Mouse (Mus musculus) forebrain, embryonic 11.5 days (tissue): Measurements from ENCODE around the gene Gm43517. TPM values are rescaled to one million over a fixed set of nuclear protein-coding genes. Genes with fewer than 3 reads are reported as not detected.

Experiments
- ATAC-seq: fragments of 200-750 bp; cut with Nextera tagmentation; replicated peaks from 2 replicates; pipeline ENCODE4 v1.8.0; 2017; ENCODE audit warnings: moderate TSS enrichment; ENCODE audit not compliant: low FRiP score
- DNase-seq: peaks from one replicate; pipeline ENCODE4 v3.0.0-alpha.2; 2017; ENCODE audit warnings: low spot score
- H3K27ac ChIP-seq: fragments of 300-500 bp; sonication (generic); 2 replicates; pipeline ENCODE4 v1.5.1; 2014; ENCODE audit warnings: low read depth, low read length
- H3K27me3 ChIP-seq: fragments of 300-500 bp; sonication (generic); 2 replicates; pipeline ENCODE4 v1.6.1; 2014; ENCODE audit warnings: mild to moderate bottlenecking, low read length, mixed read lengths; ENCODE audit not compliant: control insufficient read depth, insufficient read depth
- H3K36me3 ChIP-seq: fragments of 300-500 bp; sonication (generic); 2 replicates; pipeline ENCODE4 v1.6.1; 2014; ENCODE audit warnings: mild to moderate bottlenecking, low read length, moderate library complexity, mixed read lengths; ENCODE audit not compliant: control insufficient read depth, insufficient read depth
- H3K4me1 ChIP-seq: fragments of 300-500 bp; sonication (generic); replicated peaks from 2 replicates; pipeline ENCODE4 v1.6.1; 2014; ENCODE audit warnings: low read length, mixed read lengths; ENCODE audit not compliant: control insufficient read depth, insufficient read depth
- H3K4me2 ChIP-seq: fragments of 300-500 bp; sonication (generic); 2 replicates; pipeline ENCODE4 v1.6.1; 2014; ENCODE audit warnings: low read depth, mild to moderate bottlenecking, low read length, moderate library complexity, mixed read lengths; ENCODE audit not compliant: severe bottlenecking
- H3K4me3 ChIP-seq: fragments of 300-500 bp; sonication (generic); 2 replicates; pipeline ENCODE4 v1.5.1; 2014; ENCODE audit warnings: low read depth, low read length
- H3K9ac ChIP-seq: fragments of 300-500 bp; sonication (generic); 2 replicates; pipeline ENCODE4 v1.6.1; 2014; ENCODE audit warnings: low read length
- H3K9me3 ChIP-seq: fragments of 300-500 bp; sonication (generic); 2 replicates; pipeline ENCODE4 v1.6.1; 2016; ENCODE audit warnings: low read length, mixed read lengths; ENCODE audit not compliant: control insufficient read depth
- WGBS: fragments of 180-500 bp; shearing (Covaris S2); extraction: QIAGEN DNeasy Blood & Tissue Kit; methylation state at CpG from one replicate; pipeline ENCODE4 v1.1.7; 2014; 5-methylcytosine and 5-hydroxymethylcytosine counted together
- polyA plus RNA-seq: library from polyadenylated mRNA; unstranded; fragments of >200 nt; fragmentation: Nextera tagmentation; extraction: Ambion mirVana; gene quantifications from 2 replicates; pipeline ENCODE4 v1.2.1, GENCODE M21; 2014

Gene Gm43517
- polyA plus RNA-seq, 1 experiment from 2014 or later: 1.4 TPM

DNA sequence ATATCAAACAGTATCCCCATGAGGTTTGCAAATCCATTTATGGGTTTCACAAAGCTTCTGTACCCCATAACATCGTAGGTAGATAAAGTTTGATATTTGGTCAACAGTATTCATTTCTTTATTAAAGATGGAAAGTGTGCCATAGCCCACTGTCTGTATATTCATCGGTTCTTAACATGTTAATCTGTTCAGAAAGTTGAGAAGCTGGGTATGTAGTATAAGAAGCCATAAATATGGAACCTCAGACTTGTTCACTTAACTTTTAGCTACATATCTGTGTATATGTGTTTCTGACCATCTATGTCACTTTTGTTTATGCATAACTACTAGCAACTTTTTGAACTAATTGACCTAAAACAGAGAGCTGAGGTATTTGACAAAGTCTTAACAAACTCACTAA lies 11.0 kb downstream of the Gm43517 start:
- 13% methylated on average over 2 of the region's 2 CpGs for WGBS
- H3K4me1 ChIP-seq: peaks cover 2% of the 10 kb centered on the region; the same call in 1 of the 2 replicates
- H3K9ac ChIP-seq: no peak overlapping the region; the same call in 1 of the 2 replicates
- peak overlapping the region; percentile 24; the same call in 1 of the 2 replicates for H3K4me2 ChIP-seq
- no peak for ATAC-seq
- H3K27ac ChIP-seq: no peak overlapping the region
- H3K9me3 ChIP-seq: no peaks in the 10 kb centered on the region
- peak overlapping the region; percentile 10; the same call in 1 of the 2 replicates for H3K4me3 ChIP-seq
- H3K36me3 ChIP-seq: no peaks in the 10 kb centered on the region
- no peak for DNase-seq
- H3K27me3 ChIP-seq: peaks cover 10% of the 10 kb centered on the region; the same call in 1 of the 2 replicates

GRCm38 (mm10) chr12:49396776-49397175 lies 11.8 kb downstream of the Gm43517 start:
- DNase-seq: no peak
- Histone ChIP-seq H3K9me3 (no peaks in the 10 kb centered on the region), H3K27ac (peak overlapping the region; percentile 41; the same call in 1 of the 2 replicates), H3K36me3 (no peaks in the 10 kb centered on the region), H3K4me1 (peaks cover 2% of the 10 kb centered on the region; the same call in 1 of the 2 replicates), H3K9ac (peak overlapping the region; percentile 59), H3K27me3 (peaks cover 10% of the 10 kb centered on the region; the same call in 1 of the 2 replicates), H3K4me2 (peak overlapping the region; percentile 36; the same call in 1 of the 2 replicates), H3K4me3 (no peak overlapping the region)
- no peak for ATAC-seq
- WGBS: 54% methylated on average over 1 of the region's 1 CpGs

GRCm38 (mm10) chr12:49397443-49398162 lies 12.6 kb downstream of the Gm43517 start:
- peaks cover 7% of the 10 kb centered on the region; the same call in 1 of the 2 replicates for H3K27me3 ChIP-seq
- WGBS: 23% methylated on average over 4 of the region's 4 CpGs
- ATAC-seq (no peak), DNase-seq (no peak)
- H3K4me2 ChIP-seq: peak overlapping the region; percentile 37
- H3K4me3 ChIP-seq: peak overlapping the region; percentile 3; the same call in 1 of the 2 replicates
- H3K36me3 ChIP-seq: no peaks in the 10 kb centered on the region
- peak overlapping the region; percentile 52; the same call in 1 of the 2 replicates for H3K9ac ChIP-seq
- H3K27ac ChIP-seq: peak overlapping the region; percentile 84
- peaks cover 2% of the 10 kb centered on the region; the same call in 1 of the 2 replicates for H3K4me1 ChIP-seq
- H3K9me3 ChIP-seq: no peaks in the 10 kb centered on the region

DNA sequence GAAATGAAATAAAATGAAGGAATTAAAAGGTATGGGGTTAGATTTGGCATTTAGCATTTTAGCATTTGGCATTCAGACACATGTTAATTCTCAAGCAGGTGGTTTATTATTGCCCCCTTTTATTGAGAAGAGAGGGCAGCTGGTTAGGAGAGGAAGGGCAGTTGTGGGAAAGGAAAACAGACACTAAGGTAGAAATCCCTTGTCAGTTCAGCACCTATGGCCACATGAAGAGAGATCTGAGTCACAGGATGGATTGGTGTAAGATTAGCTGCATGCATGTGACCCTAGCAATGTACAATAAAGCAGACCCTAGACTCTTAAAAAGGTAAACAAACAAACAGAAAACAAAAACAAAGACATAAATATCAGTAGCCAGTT lies 13.2 kb downstream of the Gm43517 start:
- H3K36me3 ChIP-seq: no peaks in the 10 kb centered on the region
- H3K9ac ChIP-seq: peak overlapping the region; percentile 52
- H3K27me3 ChIP-seq: peaks cover 7% of the 10 kb centered on the region; the same call in 1 of the 2 replicates
- peak overlapping the region; percentile 84 for H3K27ac ChIP-seq
- DNase-seq (no peak), ATAC-seq (no peak)
- H3K4me3 ChIP-seq: no peak overlapping the region
- H3K4me1 ChIP-seq: peaks cover 2% of the 10 kb centered on the region; the same call in 1 of the 2 replicates
- H3K9me3 ChIP-seq: no peaks in the 10 kb centered on the region
- H3K4me2 ChIP-seq: peak overlapping the region; percentile 37; the same call in 1 of the 2 replicates

- Histone ChIP-seq H3K36me3 (no peaks in the 10 kb centered on the region), H3K4me1 (peaks cover 2% of the 10 kb centered on the region; the same call in 1 of the 2 replicates), H3K9me3 (no peaks in the 10 kb centered on the region), H3K4me3 (no peak overlapping the region), H3K27ac (peak overlapping the region; percentile 5; the same call in 1 of the 2 replicates), H3K27me3 (peaks cover 7% of the 10 kb centered on the region; the same call in 1 of the 2 replicates), H3K9ac (peak overlapping the region; percentile 48), H3K4me2 (0 out of 2 replicates have a peak overlapping the region, but pooled peaks have one; percentile 29)
- WGBS: 14% methylated on average over 3 of the region's 3 CpGs
- DNase-seq: no peak
- no peak for ATAC-seq
Observed at GRCm38 (mm10) chr12:49398636-49399035, 13.7 kb downstream of the Gm43517 start.

DNA sequence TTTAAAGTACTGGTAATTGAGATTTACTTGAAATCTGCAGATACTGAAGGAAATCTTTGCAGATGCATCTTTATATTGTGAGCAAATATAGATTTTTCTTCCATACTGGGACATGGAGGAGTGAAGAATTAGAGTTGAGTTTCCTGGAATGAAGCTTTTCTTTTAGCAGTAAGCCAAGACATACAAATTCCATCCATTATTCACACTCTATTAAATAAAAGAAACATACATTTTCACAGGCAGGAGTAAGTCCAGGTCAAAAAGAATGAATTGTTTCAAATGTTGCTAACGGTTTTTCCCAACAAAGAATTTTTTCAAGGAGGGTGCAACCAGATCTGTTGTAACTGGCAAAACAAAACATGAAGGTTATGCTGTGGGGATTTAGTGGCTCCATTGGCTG lies 14.6 kb downstream of the Gm43517 start:
- no peaks in the 10 kb centered on the region for H3K36me3 ChIP-seq
- peak overlapping the region; percentile 99 for H3K9ac ChIP-seq
- H3K4me3 ChIP-seq: peak overlapping the region; percentile 66
- peaks cover 7% of the 10 kb centered on the region; the same call in 1 of the 2 replicates for H3K27me3 ChIP-seq
- peak overlapping the region; percentile 93 for H3K4me2 ChIP-seq
- DNase-seq: no peak
- no peaks in the 10 kb centered on the region for H3K9me3 ChIP-seq
- H3K27ac ChIP-seq: peak overlapping the region; percentile 100
- peaks cover 2% of the 10 kb centered on the region; the same call in 1 of the 2 replicates for H3K4me1 ChIP-seq
- ATAC-seq: no peak
- 0% methylated on average over 1 of the region's 1 CpGs for WGBS

GRCm38 (mm10) chr12:49400036-49400852 lies 15.3 kb downstream of the Gm43517 start:
- Histone ChIP-seq H3K27ac (peak overlapping the region; percentile 100), H3K27me3 (peaks cover 7% of the 10 kb centered on the region; the same call in 1 of the 2 replicates), H3K4me1 (peaks cover 2% of the 10 kb centered on the region; the same call in 1 of the 2 replicates), H3K4me3 (peak overlapping the region; percentile 66), H3K9me3 (no peaks in the 10 kb centered on the region), H3K4me2 (peak overlapping the region; percentile 93), H3K9ac (peak overlapping the region; percentile 99), H3K36me3 (no peaks in the 10 kb centered on the region)
- ATAC-seq: peak; percentile 42
- DNase-seq: peak; percentile 57
- WGBS: under 1% methylated on average over 9 of the region's 9 CpGs

DNA sequence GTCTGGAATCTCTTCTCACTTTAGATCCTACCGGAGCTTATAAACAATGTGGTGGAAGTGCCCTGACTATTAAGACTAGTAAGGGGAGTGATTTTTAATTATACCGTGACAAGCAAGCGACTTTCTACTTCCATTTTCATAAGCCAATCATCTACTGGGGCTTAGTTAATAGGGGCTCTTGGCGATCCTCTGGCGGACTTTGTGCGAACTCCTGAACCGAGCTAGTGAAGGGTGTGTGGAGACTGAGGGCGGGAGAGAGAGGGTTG lies 15.8 kb downstream of the Gm43517 start:
- Histone ChIP-seq H3K4me1 (peaks cover 2% of the 10 kb centered on the region; the same call in 1 of the 2 replicates), H3K9ac (peak overlapping the region; percentile 99), H3K27me3 (peaks cover 7% of the 10 kb centered on the region; the same call in 1 of the 2 replicates), H3K9me3 (no peaks in the 10 kb centered on the region), H3K36me3 (no peaks in the 10 kb centered on the region), H3K4me2 (peak overlapping the region; percentile 93), H3K27ac (peak overlapping the region; percentile 100), H3K4me3 (peak overlapping the region; percentile 66)
- under 1% methylated on average over 8 of the region's 8 CpGs for WGBS
- ATAC-seq: peak; percentile 94
- no peak for DNase-seq
